Mouse (Mus musculus) lung, postnatal 10 days (tissue): ENCODE measurements around the gene Map4k3.
"Not testable (repeated sequence)": the region's sequence is repeated elsewhere in the genome, so short reads cannot be mapped to it uniquely, and the experiment has no call there.

Experiments used
- DNase-seq: peaks from one replicate; pipeline ENCODE4 v3.0.0; 2021

Map4k3 gene

GRCm38 (mm10) chr17:80728062-80728858, at the start of gene Map4k3:
Gene Map4k3, minus strand, starts transcription at chr17:80728485.
- peak; percentile 95 for DNase-seq

- no peak for DNase-seq
These were observed 49.3 kb upstream of the Map4k3 start for GRCm38 (mm10) chr17:80777581-80777980.

DNA sequence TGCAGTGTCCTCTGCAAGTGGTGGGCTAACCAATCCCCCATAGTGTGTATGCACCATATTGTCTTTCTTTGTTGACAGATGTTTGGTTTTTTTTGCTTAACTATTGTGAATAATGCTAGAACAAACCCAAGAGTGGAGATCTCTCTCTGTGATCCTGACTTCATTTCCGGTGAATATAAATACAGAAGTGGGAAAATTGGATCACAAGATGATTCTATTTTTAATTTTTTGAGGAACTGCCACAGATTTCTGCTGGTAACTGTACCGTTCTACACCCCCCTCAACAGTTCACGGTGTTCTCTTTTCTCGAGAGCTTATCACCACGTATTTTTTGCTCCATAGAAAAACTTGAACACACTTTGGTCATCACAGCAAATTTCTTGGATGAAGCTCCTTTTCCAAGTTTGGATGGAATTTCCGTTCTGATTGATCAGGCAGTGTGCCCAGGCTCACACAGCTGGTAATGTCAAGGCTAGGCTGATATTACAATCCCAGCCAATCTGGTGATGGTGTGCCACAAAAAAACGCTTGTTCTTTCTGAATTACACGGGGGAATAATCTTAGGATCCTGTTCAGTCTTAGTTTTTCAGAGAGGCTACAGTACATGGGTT, 47.0 kb upstream of the Map4k3 start:
- DNase-seq, result peak; percentile 51

DNA sequence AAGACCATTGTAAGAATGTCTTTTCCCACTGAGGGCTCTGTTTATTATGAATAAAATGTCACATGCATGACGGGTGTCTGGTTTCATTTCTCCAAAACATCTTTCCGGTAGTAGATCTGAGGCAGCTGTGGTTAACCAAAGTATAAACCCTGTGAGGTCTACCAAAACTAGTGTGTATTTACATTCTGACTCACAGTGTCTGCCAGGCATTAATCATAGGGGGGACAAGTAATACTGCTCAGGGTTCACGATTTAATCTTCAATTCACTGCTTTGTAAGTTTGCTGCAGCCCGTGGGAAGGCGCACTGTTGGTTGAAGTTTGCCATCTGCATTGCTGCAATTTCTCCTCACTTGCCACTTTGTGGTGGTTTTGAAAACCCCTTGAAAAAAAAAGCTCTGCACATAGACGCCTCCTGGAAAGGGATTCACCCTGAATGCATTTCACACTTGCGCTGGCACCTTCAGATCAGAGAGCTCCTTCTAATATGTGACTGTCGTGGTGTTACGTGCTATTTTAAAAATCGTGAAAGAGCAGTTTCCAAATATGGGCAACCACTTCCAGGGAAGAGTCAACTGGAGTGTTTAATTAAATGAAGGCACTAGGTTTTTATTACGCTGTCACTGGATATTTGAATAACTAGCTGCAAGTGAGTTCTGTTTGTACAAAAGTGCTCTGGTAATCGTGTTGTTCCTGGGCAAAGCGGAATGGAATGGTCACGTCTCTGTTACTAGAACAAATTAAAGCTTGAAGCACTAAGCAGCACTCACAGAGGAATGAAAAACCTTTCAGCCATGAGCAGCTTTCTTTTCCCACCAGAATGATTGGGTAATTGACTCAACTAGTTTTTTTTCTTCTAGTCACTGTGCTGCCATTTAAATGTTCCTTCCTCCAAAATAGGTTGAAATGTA, 44.5 kb upstream of the Map4k3 start:
- no peak for DNase-seq

- no peak for DNase-seq
These were observed 41.8 kb upstream of the Map4k3 start for GRCm38 (mm10) chr17:80770065-80770464.

DNA sequence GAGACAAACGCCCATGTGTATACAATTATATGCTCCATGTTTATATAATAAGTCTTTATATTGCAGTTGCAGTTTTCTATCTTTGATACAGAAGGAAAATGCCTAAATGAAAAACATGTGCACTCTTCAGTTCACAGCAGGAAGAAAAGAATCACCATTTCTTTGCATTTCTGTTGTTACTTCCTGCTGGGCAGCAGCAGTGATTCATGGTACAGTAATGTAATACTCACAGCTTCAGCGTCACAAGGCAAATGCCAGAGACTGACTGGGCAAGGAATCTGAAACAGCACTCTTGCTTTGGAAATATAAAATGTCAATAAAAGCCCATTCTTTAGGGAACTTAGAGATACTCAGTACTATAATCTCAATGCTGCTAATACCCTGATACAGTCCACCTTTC, 36.9 kb upstream of the Map4k3 start:
- no peak for DNase-seq

DNA sequence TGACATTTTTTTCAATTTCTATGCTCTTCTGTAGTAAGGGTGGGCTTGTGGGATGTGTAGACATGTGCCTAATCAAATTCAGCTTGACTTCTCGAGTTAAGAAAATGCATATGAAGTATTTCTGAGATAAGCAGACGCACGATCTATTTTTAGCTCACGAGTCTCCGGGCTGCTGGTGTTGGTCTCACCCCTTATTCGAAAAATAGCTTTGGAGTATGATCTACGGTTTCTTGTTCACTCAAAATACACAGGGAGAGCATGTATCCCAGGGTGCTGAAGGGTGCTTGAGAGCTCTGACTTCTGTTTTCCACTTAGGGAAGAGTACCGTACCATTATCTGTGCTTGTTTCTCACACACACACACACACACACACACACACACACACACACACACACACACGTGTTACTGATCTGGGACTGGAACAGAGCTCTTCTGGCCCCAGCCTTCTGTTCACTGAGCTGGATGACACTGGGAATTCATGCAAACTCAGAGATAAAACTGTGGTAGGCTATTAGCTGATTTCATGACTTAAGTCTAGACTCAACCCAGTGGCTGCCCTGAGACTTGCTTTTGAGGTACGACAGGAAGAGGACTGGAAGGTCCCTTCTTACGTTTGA, 34.9 kb upstream of the Map4k3 start:
- no peak for DNase-seq

- no peak for DNase-seq
These were observed 34.2 kb upstream of the Map4k3 start for GRCm38 (mm10) chr17:80762391-80763040.

DNA sequence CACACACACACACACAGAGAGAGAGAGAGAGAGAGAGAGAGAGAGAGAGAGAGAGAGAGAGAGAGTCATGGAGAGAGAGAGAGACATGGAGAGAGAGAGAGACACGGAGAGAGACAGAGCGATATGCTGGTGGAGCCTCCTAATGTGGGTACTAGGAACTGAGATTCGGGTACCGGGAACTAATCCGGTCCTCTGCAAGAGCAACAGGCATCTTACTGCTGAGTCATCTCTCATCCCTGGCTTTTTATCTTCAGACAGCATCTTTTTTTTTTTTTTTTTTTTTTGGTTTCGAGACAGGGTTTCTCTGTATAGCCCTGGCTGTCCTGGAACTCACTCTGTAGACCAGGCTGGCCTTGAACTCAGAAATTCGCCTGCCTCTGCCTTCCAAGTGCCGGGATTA, 32.9 kb upstream of the Map4k3 start:
- DNase-seq, result not testable (repeated sequence)

DNA sequence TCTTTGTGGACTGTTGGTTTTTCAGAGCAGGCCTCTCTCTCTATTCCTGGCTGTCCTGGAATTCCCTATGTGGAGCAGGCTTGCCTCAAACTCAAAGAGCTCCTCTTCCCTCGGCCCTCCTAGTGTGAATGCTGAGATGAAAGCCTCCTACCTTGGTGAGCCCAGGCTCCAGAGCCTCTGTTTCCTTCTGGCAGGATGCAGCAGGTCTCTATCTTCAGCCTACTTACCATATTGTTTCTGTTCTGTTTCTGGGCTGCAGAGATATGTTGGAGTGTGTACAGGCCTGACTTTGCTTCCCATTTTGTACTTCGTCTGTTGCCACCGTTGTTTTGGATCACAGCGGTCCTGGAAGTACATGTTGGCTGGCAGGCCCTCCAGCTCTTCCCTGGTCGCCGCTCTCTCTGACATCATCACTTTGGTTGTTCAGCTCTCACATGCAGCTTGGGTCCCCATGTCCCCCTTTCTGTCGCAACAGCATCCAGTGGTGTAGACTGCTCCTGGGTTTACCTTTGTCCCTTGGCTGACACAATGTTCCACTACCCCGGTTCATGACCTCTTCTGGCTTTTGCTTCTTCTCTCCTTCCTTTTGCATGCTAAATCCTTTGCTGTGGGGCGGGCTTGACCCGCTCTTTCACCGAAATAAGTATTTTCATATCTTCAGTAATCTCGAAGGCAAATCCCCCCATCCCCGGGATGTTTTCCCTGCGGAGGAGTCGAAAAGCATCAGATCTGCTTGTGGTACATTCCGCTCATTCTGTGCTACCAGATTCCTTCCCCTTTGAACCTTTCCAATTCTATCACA, 32.3 kb upstream of the Map4k3 start:
- DNase-seq, result no peak

GRCm38 (mm10) chr17:80756043-80756442, 27.8 kb upstream of the Map4k3 start:
- no peak for DNase-seq

DNA sequence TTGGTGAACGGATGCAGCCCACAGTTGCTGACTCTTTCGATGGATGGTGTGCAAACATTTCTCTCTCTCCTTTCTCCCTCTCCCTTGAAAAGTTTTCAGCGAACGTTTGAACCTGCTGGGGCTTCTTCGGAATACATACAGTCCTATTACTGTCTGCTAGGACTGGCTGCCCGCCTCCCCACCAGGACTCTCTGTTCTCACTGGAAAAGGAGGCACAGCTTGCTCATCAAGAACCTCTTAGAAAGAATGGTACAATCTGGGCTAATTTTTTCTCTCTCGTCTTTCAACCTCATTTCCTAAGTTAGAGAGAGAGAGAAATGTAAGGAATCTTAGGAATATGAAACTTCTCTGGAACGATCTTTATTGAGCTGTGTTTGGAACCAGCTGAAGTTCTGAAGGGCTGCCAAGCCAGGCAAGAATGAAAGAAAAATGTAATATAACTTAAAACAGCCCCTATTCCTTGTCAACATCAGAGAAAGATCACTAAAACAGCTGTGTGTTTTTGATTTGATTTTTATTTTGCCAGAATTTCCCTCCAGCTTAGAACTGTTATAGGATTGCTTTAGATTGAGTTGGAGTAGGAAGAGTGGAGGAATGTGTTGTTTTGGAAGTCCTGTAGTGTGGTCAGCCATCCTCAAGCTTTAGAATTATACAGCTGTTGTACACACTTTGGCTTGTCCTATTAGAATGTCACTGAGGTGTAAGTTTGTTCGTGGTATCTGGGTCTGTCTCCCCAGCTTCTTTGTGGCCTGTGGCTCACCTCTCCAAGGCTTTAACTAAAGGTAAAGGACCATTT, 27.0 kb upstream of the Map4k3 start:
- DNase-seq, result no peak

GRCm38 (mm10) chr17:80754589-80754988, 26.3 kb upstream of the Map4k3 start:
- DNase-seq, result no peak

GRCm38 (mm10) chr17:80752466-80752865, 24.2 kb upstream of the Map4k3 start:
- DNase-seq, result no peak

DNA sequence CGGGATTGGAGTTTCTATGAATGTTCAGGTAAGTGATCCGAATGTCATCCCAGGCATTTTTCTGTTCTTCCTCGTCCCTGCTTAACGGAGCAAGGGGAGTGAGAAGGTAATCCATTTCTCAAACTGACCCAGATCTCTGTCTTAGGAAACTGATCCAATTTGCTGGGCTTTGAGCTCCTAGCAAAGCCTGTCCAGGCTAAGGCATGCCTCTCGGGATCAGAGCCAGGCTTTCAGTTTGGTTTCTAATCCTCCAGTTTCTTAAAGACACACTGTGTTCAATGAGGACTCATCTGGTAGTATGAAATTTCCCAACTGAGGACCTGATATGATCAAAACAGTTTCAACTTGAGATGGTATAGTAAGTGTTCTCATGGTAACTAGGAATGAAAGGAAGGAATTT, 11.1 kb upstream of the Map4k3 start:
- DNase-seq, result no peak

DNA sequence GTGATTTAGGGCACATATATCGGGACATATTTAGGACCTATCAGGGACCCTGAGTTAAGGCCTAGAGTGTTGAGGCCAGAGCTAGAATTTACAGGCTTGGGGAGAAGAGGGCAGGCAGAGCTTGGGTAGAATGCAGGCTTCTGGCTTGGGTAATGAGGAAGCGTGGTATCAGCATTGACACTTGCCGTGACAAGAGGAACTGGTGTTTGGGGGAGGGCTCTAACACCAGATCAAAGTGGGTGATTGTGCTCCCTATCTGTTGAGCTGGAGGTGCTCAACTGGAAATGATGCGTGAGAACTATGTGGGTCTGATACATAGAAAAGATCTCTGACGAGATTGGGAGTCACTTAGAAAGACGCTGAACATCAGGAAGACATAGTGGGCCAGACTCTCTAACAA, 6.4 kb upstream of the Map4k3 start:
- no peak for DNase-seq

- no peak for DNase-seq
These were observed 5.0 kb upstream of the Map4k3 start for GRCm38 (mm10) chr17:80733121-80733800.

GRCm38 (mm10) chr17:80732256-80732655, 4.0 kb upstream of the Map4k3 start:
- no peak for DNase-seq

DNA sequence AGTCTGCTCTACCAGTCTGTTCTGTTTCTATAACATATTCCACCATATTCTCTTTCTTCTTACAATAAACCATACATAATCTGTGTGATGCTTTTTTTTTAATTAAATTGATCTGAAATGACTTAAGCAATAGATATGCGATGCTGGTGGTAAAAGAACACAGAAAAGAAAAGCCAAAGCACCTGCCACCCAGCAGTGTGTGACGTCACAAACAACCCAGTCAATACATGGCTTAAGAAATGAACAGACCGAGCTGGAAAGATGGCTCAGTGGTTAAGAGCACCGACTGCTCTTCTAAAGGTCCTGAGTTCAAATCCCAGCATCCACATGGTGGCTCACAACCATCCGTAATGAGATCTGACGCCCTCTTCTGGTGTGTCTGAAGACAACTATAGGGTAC, 2.0 kb upstream of the Map4k3 start:
- not testable (repeated sequence) for DNase-seq

DNA sequence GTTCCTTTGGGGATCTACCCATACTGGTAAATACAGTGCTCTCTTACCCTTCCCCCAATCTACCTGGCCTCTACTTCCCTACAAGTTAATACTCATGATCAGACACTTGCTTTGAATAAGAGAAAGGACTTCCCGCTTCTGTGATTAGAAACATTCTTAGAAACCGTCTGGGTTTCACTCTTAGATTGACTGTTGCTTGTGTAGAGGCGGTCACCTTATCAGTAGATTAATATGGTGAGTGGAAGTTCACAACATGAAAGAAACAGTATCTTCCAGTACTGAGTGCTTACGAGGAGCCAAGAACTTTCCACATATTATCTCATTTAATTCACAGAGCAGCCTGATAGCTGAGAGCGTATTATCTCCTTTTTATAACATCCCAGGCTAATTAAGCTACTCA, 1.5 kb upstream of the Map4k3 start:
- no peak for DNase-seq
